Mouse (Mus musculus): ENCODE measurements around the gene Gbf1. TPM values are rescaled to one million over a fixed set of nuclear protein-coding genes. Genes with fewer than 3 reads are reported as not detected.

Gbf1 gene
- total and polyA plus RNA-seq, 3 experiments: 23.7 to 400 (median 54.1) TPM

DNA sequence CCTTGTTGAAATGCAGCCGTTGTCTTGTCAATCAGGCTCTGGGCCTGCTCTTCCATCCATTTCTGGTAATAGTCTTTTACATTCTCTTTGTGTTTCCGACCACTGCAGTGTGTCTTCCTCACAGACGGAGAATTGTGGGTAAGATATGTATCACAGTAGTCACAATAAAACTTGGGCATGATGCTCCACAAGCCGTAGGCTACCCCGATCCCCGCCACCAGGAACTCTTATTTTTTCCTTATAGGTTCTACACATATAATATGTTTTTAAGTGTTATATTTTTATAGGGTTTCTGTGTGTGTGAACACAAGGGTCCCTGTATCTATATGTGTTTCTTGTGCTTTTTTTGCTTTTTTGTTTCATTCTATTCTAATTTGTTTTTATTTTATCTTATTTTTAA is 53.4 kb downstream of the Gbf1 start:
- Histone ChIP-seq H3K27ac (ENCODE audit: control insufficient read depth, low read depth, low read length) (no peak overlapping the region), H3K4me3 (ENCODE audit: control insufficient read depth in 1 of 2, insufficient read depth in 1 of 2, low read depth in 2 of 2, low read length in 2 of 2) (no peak overlapping the region), H3K4me1 (ENCODE audit: control insufficient read depth in 1 of 2, insufficient read depth in 2 of 2, low read length in 2 of 2) (no peaks in the 10 kb centered on the region), H3K36me3 (ENCODE audit: control insufficient read depth in 1 of 2, insufficient read depth in 2 of 2, low read length in 2 of 2) (no peaks in the 10 kb centered on the region; a peak in 1 of 4 replicates), H3K9me3 (replicated peaks; ENCODE audit: insufficient read depth, low read length) (no peaks in the 10 kb centered on the region), H3K27me3 (ENCODE audit: control insufficient read depth in 1 of 2, insufficient read depth in 2 of 2, low read length in 2 of 2) (no peaks in the 10 kb centered on the region), H3K79me2 (ENCODE audit: control insufficient read depth, insufficient read depth, low read length, poor library complexity) (no peaks in the 10 kb centered on the region), H3K9ac (ENCODE audit: control insufficient read depth, low read depth, low read length, poor library complexity, severe bottlenecking) (no peak overlapping the region)
- TF ChIP-seq CHD2 (IDR thresholded peaks at IDR 0.05; ENCODE audit: low read length): no peak
- TF ChIP-seq GABPA (IDR thresholded peaks at IDR 0.05; ENCODE audit: low read depth, low read length): no peak
- no peak for TF ChIP-seq ZC3H11A (IDR thresholded peaks at IDR 0.05; ENCODE audit: low read depth, low read length)
- no peak for TF ChIP-seq ZNF384 (IDR thresholded peaks at IDR 0.05; ENCODE audit: low read depth, low read length)
- TF ChIP-seq ZKSCAN1 (IDR thresholded peaks at IDR 0.05; ENCODE audit: low read depth, low read length): no peak
- TF ChIP-seq SIN3A (IDR thresholded peaks at IDR 0.05; ENCODE audit: low read length): no peak
- no peak for TF ChIP-seq NELFE (IDR thresholded peaks at IDR 0.05; ENCODE audit: low read depth, low read length)
- no peak for TF ChIP-seq CTCF (IDR thresholded peaks at IDR 0.05 in 2 of 3, conservative IDR thresholded peaks at IDR 0.05 in 1 of 3; ENCODE audit: control insufficient read depth in 1 of 3, insufficient read depth in 1 of 3, low read depth in 2 of 3, low read length in 3 of 3, poor library complexity in 1 of 3, severe bottlenecking in 1 of 3)
- no peak for TF ChIP-seq ETS1 (IDR thresholded peaks at IDR 0.05; ENCODE audit: low read depth, low read length)
- TF ChIP-seq MAFK (IDR thresholded peaks at IDR 0.05; ENCODE audit: borderline replicate concordance, low read depth, low read length): no peak
- TF ChIP-seq SMC3 (IDR thresholded peaks at IDR 0.05; ENCODE audit: low read depth, low read length): no peak
- TF ChIP-seq KAT2A (conservative IDR thresholded peaks at IDR 0.05; ENCODE audit: low read depth, low read length): no peak
- TF ChIP-seq MAX (IDR thresholded peaks at IDR 0.05; ENCODE audit: low read length): no peak
- no peak for TF ChIP-seq MXI1 (IDR thresholded peaks at IDR 0.05; ENCODE audit: low read depth, low read length)
- no peak for TF ChIP-seq TBP (IDR thresholded peaks at IDR 0.05; ENCODE audit: low read depth, low read length)
- TF ChIP-seq ELF1 (IDR thresholded peaks at IDR 0.05; ENCODE audit: low read depth, low read length): no peak
- TF ChIP-seq MYB (IDR thresholded peaks at IDR 0.05; ENCODE audit: low read depth, low read length): no peak
- TF ChIP-seq GATA1 (IDR thresholded peaks at IDR 0.05; ENCODE audit: low read depth, low read length): no peak
- no peak for TF ChIP-seq JUND (IDR thresholded peaks at IDR 0.05; ENCODE audit: low read depth, low read length)
- no peak for TF ChIP-seq MEF2A (IDR thresholded peaks at IDR 0.05; ENCODE audit: extremely low read depth, insufficient replicate concordance, low read depth, low read length, poor library complexity, severe bottlenecking)
- DNase-seq (ENCODE audit: low read depth, low spot score): no peak

DNA sequence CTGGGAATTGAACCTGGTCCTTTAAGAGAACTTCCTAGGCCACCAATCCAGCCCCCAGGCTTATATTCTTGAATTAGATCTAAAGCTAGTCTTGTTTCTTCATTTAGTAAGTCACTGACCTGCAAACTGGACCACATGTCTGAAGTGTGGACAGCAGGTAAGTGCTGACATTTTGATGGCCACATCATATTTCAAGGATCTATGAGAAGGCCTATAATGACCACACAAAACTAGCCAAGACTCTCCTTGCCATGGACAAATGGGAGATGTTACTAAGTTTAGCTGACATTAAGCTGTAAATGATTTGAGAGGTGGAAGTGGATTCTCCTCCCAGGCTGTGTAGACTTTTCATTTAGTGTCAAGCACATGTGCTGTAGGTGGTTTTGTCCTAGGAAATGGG is 58.6 kb downstream of the Gbf1 start:
- no peak overlapping the region for H3K27ac ChIP-seq (ENCODE audit: control insufficient read depth, low read depth, low read length)
- no peaks in the 10 kb centered on the region for H3K27me3 ChIP-seq (ENCODE audit: control insufficient read depth in 1 of 2, insufficient read depth in 2 of 2, low read length in 2 of 2)
- H3K9me3 ChIP-seq (replicated peaks; ENCODE audit: insufficient read depth, low read length): no peaks in the 10 kb centered on the region
- H3K4me1 ChIP-seq (ENCODE audit: control insufficient read depth in 1 of 2, insufficient read depth in 2 of 2, low read length in 2 of 2): no peaks in the 10 kb centered on the region
- TF ChIP-seq NELFE (IDR thresholded peaks at IDR 0.05; ENCODE audit: low read depth, low read length) (no peak), KAT2A (conservative IDR thresholded peaks at IDR 0.05; ENCODE audit: low read depth, low read length) (no peak), POLR2A (IDR thresholded peaks at IDR 0.05; ENCODE audit: control insufficient read depth in 1 of 2, insufficient read depth in 1 of 2, low read depth in 1 of 2, low read length in 2 of 2, poor library complexity in 1 of 2) (no peak), MAX (IDR thresholded peaks at IDR 0.05; ENCODE audit: low read length) (no peak), CTCF (IDR thresholded peaks at IDR 0.05 in 2 of 3, conservative IDR thresholded peaks at IDR 0.05 in 1 of 3; ENCODE audit: control insufficient read depth in 1 of 3, insufficient read depth in 1 of 3, low read depth in 2 of 3, low read length in 3 of 3, poor library complexity in 1 of 3, severe bottlenecking in 1 of 3) (no peak), SMC3 (IDR thresholded peaks at IDR 0.05; ENCODE audit: low read depth, low read length) (no peak), SIN3A (IDR thresholded peaks at IDR 0.05; ENCODE audit: low read length) (no peak), USF2 (IDR thresholded peaks at IDR 0.05; ENCODE audit: borderline replicate concordance in 1 of 2, insufficient read depth in 1 of 2, low read depth in 1 of 2, low read length in 2 of 2) (no peak), JUND (IDR thresholded peaks at IDR 0.05; ENCODE audit: low read depth, low read length) (no peak), ZKSCAN1 (IDR thresholded peaks at IDR 0.05; ENCODE audit: low read depth, low read length) (no peak), MXI1 (IDR thresholded peaks at IDR 0.05; ENCODE audit: low read depth, low read length) (no peak), GABPA (IDR thresholded peaks at IDR 0.05; ENCODE audit: low read depth, low read length) (no peak), RCOR1 (IDR thresholded peaks at IDR 0.05; ENCODE audit: low read depth, low read length) (no peak), ETS1 (IDR thresholded peaks at IDR 0.05; ENCODE audit: low read depth, low read length) (no peak), CHD2 (IDR thresholded peaks at IDR 0.05; ENCODE audit: low read length) (no peak), TBP (IDR thresholded peaks at IDR 0.05; ENCODE audit: low read depth, low read length) (no peak), NRF1 (IDR thresholded peaks at IDR 0.05; ENCODE audit: insufficient read depth, low read depth, low read length, poor library complexity, severe bottlenecking) (no peak), POLR2AphosphoS2 (IDR thresholded peaks at IDR 0.05; ENCODE audit: low read length) (no peak)
- H3K9ac ChIP-seq (ENCODE audit: control insufficient read depth, low read depth, low read length, poor library complexity, severe bottlenecking): no peak overlapping the region
- no peaks in the 10 kb centered on the region; a peak in 1 of 4 replicates for H3K36me3 ChIP-seq (ENCODE audit: control insufficient read depth in 1 of 2, insufficient read depth in 2 of 2, low read length in 2 of 2)
- no peak overlapping the region for H3K4me3 ChIP-seq (ENCODE audit: control insufficient read depth in 1 of 2, insufficient read depth in 1 of 2, low read depth in 2 of 2, low read length in 2 of 2)
- no peaks in the 10 kb centered on the region for H3K79me2 ChIP-seq (ENCODE audit: control insufficient read depth, insufficient read depth, low read length, poor library complexity)
- DNase-seq (ENCODE audit: low read depth, low spot score): no peak

All from MEL (cell line).